Mouse (Mus musculus): ENCODE results near the gene Tnpo1.

The Tnpo1 gene

DNA sequence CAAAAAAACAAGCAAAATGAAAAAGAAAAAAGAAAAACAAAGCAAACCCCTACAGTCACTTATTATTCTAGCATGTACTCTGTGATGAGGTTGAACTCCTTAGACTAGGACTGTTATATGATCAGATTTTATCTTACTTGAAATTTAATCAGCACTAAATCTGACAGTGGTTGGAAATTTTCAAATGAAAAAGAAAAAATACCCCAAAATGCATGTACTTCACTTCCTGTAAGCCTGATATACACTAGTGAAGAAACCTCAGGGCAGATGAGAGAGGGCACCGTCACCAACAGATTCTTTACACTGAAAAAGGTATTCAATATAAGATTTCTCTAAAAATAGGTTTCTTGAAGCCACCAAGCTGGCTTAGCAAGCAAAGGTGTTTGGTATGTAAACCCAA lies 134.5 kb downstream of the Tnpo1 start:
- no peak for DNase-seq (ENCODE audit: extremely low read depth, insufficient read length, low spot score)
